Mouse (Mus musculus) CD4-positive, CD25-positive, alpha-beta regulatory T cell, adult 4 months (primary cell): ENCODE results near the gene Olfr1325. TPM values are rescaled to one million over a fixed set of nuclear protein-coding genes. Genes with fewer than 3 reads are reported as not detected.
A peak's percentile ranks its signal among the peaks of the same experiment; 100 is the strongest.
"Not testable (repeated sequence)": the region's sequence is repeated elsewhere in the genome, so short reads cannot be mapped to it uniquely, and the experiment has no call there.

Experiments
- ATAC-seq: one replicate; pipeline ENCODE4 v1.8.0; 2017
- polyA plus RNA-seq, 2 experiments: library from polyadenylated mRNA; unstranded; fragments of 100-300 nt; shearing (Covaris generic); gene quantifications; one replicate each; pipeline ENCODE4 v1.2.1; 2017

The Olfr1325 gene
- polyA plus RNA-seq: not detected

DNA sequence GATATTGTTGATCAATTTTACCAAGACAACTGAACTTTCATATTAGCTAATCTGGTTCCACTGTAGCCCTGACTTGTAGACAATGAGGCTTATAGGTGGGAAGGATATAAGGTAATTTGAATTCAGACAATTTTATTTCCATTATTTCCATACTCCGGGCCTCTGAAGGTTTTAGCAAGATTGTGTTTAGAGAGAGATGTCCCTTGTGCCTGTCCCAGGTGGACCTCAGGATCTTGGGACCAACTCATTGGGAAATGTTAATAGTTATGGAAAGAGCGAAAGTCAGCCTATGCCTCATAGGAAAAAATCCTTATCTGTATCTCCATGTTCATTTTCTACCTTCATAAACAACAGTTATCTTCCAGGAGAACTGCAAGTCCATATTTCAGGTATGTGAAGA, at the start of gene Olfr1325:
TSS of gene Olfr1325 (plus strand) at position 301 of the 400 bp plus-strand sequence.
- ATAC-seq: no peak

DNA sequence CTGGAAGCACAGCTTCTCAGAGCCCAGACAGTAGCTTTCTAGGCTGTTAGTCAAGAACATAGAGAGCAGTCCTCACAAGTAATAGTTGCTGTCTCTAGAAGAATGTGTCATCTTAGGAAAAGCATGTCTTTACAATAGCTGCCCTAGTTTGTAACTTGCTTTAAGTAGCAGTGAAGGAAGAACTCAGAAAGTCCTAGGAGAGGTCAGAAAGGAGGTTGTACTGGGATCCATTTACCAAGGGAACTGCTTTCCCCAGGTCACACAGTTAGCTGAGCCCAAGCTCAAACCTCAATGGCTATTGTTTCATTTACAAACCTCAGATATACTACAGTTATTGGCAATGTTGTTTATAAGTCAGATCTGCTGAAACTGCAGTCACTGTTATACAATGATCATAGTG, 17.7 kb upstream of the Olfr1325 start, which contains the start of gene Olfr1326-ps1:
TSS of gene Olfr1326-ps1 (minus strand) at position 101 of the 400 bp plus-strand sequence.
- no peak for ATAC-seq

DNA sequence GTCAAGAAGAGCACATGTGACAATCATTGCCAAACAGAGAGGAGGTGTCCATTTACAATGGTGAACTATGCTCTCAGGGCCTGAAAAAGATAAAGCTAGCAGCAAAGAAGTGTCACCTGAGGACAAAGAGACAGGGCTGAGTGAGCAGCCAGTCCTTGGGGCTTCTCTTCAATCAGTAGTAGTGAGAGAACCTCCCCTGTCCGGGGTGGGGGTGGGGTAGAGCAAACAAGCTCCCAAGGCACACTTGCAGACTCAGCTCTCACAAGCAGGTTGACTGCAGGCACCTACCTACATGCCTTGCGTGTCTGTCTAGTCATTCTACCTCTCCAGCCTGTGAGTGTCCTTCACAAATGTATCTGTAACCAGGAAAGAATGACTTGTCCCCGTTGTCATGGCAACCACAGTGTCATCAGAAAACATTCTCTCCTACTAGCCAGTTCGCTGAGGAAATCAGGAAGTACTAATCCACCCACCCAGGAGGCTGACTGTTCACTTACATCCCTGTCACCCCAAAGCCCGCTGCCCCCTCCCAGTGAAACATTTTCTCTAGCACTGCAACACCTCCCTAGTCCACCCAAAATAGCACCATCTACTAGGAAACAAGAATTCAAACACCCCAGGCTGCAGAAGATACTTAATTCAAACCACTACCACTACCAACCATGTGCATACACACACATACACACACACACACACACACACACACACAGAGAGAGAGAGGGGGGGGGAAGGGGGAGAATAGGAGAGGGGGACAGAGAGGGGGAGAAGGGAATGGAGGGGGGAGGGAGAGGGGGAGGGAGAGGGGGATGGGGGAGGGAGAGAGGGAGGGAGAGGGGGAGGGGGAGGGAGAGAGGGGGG, 53.2 kb downstream of the Olfr1325 start, which contains the start of gene Gm5640:
TSS of gene Gm5640 (minus strand) at position 170 of the 858 bp plus-strand sequence.
- ATAC-seq: peak; percentile 53

DNA sequence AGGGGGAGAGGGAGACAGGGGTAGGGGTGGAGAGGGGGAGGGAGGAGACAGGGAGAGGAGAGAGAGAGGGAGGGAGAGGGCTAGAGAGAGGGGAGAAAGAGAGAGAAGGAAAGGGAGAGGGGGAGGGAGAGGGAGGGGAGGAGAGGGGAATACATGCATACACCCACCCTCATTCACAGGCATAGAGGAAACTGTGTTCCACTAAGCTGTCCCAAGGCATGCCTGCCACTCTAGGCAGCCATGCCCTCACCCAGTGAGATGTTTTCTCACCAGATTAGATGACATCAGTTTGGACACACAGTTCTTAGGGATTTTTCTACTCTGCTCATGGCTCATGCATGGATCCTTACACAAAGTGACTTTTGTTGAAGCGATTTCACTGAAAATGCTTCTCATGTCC, 53.9 kb downstream of the Olfr1325 start:
- ATAC-seq: not testable (repeated sequence)

Other genes starting within 250 kb of the Olfr1325 start
- gene Lage3, start 239.1 kb upstream of the Olfr1325 start, polyA plus RNA-seq: 10 to 100 TPM; 60.3 to 62.7 TPM
- gene Ubl4a, start 219.5 kb upstream of the Olfr1325 start, polyA plus RNA-seq: 10 to 100 TPM; 60.0 to 78.5 TPM
- 10 to 100 TPM; 21.5 to 34.2 TPM for gene Slc10a3, start 219.3 kb upstream of the Olfr1325 start, polyA plus RNA-seq
- 10 to 100 TPM; 28.6 to 47.0 TPM for gene Fam3a, start 199.4 kb upstream of the Olfr1325 start, polyA plus RNA-seq
- 10 to 100 TPM; 44.7 to 65.1 TPM for gene Ikbkg, start 199.4 kb upstream of the Olfr1325 start, polyA plus RNA-seq
- 10 to 100 TPM; 33.3 to 41.4 TPM for gene G6pdx, start 163.5 kb upstream of the Olfr1325 start, polyA plus RNA-seq
- gene Gm6880, start 111.3 kb upstream of the Olfr1325 start, polyA plus RNA-seq: not detected
- gene Olfr1326-ps1, start 17.8 kb upstream of the Olfr1325 start, polyA plus RNA-seq: not detected
- not detected for gene Gm5640, start 53.0 kb downstream of the Olfr1325 start, polyA plus RNA-seq
- gene Gm6890, start 148.2 kb downstream of the Olfr1325 start, polyA plus RNA-seq: not detected
- not detected for gene Gm5936, start 244.5 kb downstream of the Olfr1325 start, polyA plus RNA-seq